Mouse (Mus musculus) neural tube, embryonic 13.5 days (tissue): ENCODE data around the gene Vmn1r42. TPM values are rescaled to one million over a fixed set of nuclear protein-coding genes. Genes with fewer than 3 reads are reported as not detected.
"Not testable (repeated sequence)": the region's sequence is repeated elsewhere in the genome, so short reads cannot be mapped to it uniquely, and the experiment has no call there.

Source experiments
- ATAC-seq: fragments of 200-750 bp; cut with Nextera tagmentation; 2 replicates; pipeline ENCODE4 v1.8.0; 2017; ENCODE audit warnings: low read depth, mild to moderate bottlenecking, moderate TSS enrichment, moderate library complexity
- H3K27ac ChIP-seq: fragments of 300-500 bp; sonication (generic); replicated peaks from 2 replicates; pipeline ENCODE4 v1.5.1; 2015; ENCODE audit warnings: moderate library complexity, mild to moderate bottlenecking, inconsistent platforms
- H3K27me3 ChIP-seq: fragments of 300-500 bp; sonication (generic); 2 replicates; pipeline ENCODE4 v1.6.1; 2015; ENCODE audit warnings: mild to moderate bottlenecking, inconsistent platforms
- H3K36me3 ChIP-seq: fragments of 300-500 bp; sonication (generic); 2 replicates; pipeline ENCODE4 v1.6.1; 2015; ENCODE audit warnings: mild to moderate bottlenecking, inconsistent platforms
- H3K4me1 ChIP-seq: fragments of 300-500 bp; sonication (generic); replicated peaks from 2 replicates; pipeline ENCODE4 v1.6.1; 2015; ENCODE audit warnings: inconsistent platforms
- H3K4me2 ChIP-seq: fragments of 300-500 bp; sonication (generic); 2 replicates; pipeline ENCODE4 v1.6.1; 2015; ENCODE audit warnings: inconsistent platforms, mild to moderate bottlenecking, moderate library complexity
- H3K4me3 ChIP-seq: fragments of 300-500 bp; sonication (generic); 2 replicates; pipeline ENCODE4 v1.5.1; 2015; ENCODE audit warnings: mild to moderate bottlenecking, inconsistent platforms
- H3K9ac ChIP-seq: fragments of 300-500 bp; sonication (generic); 2 replicates; pipeline ENCODE4 v1.6.1; 2015; ENCODE audit warnings: moderate library complexity, mild to moderate bottlenecking, inconsistent platforms
- H3K9me3 ChIP-seq: fragments of 300-500 bp; sonication (generic); 2 replicates; pipeline ENCODE4 v1.6.1; 2016; ENCODE audit warnings: inconsistent platforms
- WGBS: fragments of 180-500 bp; shearing (Covaris S2); methylation state at CpG from one replicate; pipeline ENCODE4 v1.1.7; 2015; 5-methylcytosine and 5-hydroxymethylcytosine counted together
- polyA plus RNA-seq: library from polyadenylated mRNA; unstranded; fragments of >200 nt; fragmentation: Nextera tagmentation; extraction: Ambion mirVana; gene quantifications from 2 replicates; pipeline ENCODE4 v1.2.1, GENCODE M21; 2015

Vmn1r42 gene
- not detected in 2 replicates for polyA plus RNA-seq

GRCm38 (mm10) chr6:89876313-89876712, at the start of gene Vmn1r42, which contains the start of gene Vmn1r43:
TSS of gene Vmn1r42 (minus strand) at chr6:89876413.
TSS of gene Vmn1r43 (minus strand) at chr6:89876413.
- not testable (repeated sequence) for H3K4me1 ChIP-seq, H3K36me3 ChIP-seq, H3K27ac ChIP-seq, H3K9me3 ChIP-seq, H3K4me3 ChIP-seq, H3K4me2 ChIP-seq, H3K9ac ChIP-seq, ATAC-seq, H3K27me3 ChIP-seq
- WGBS: 79% methylated on average over 3 of the region's 3 CpGs

- Histone ChIP-seq H3K36me3 (no peaks in the 10 kb centered on the region), H3K27ac (no peak overlapping the region), H3K4me2 (no peak overlapping the region), H3K9ac (no peak overlapping the region), H3K27me3 (no peaks in the 10 kb centered on the region), H3K4me3 (no peak overlapping the region), H3K9me3 (0 out of 2 replicates have a peak, but pooled peaks cover 2% of the 10 kb centered on the region), H3K4me1 (no peaks in the 10 kb centered on the region)
- 67% methylated on average over 2 of the region's 2 CpGs for WGBS
- ATAC-seq: no peak
Measured at GRCm38 (mm10) chr6:89883812-89884211, 7.6 kb upstream of the Vmn1r42 start.

GRCm38 (mm10) chr6:89883360-89883759, 7.1 kb upstream of the Vmn1r42 start, which contains the start of gene Vmn1r44:
TSS of gene Vmn1r44 (plus strand) at chr6:89883660.
- Histone ChIP-seq H3K4me1 (no peaks in the 10 kb centered on the region), H3K4me3 (no peak within 1 kb of the TSS), H3K36me3 (no peaks in the 10 kb centered on the region), H3K4me2 (no peak within 1 kb of the TSS), H3K9me3 (0 out of 2 replicates have a peak, but pooled peaks cover 2% of the 10 kb centered on the region), H3K27ac (no peak within 1 kb of the TSS), H3K27me3 (no peaks in the 10 kb centered on the region), H3K9ac (no peak within 1 kb of the TSS)
- ATAC-seq: no peak
- WGBS: 81% methylated on average over 1 of the region's 1 CpGs

GRCm38 (mm10) chr6:89880867-89881266, 4.7 kb upstream of the Vmn1r42 start:
- ATAC-seq: no peak
- H3K9ac ChIP-seq: no peak overlapping the region
- no peak overlapping the region for H3K27ac ChIP-seq
- H3K27me3 ChIP-seq: no peaks in the 10 kb centered on the region
- no peak overlapping the region for H3K4me2 ChIP-seq
- H3K36me3 ChIP-seq: no peaks in the 10 kb centered on the region
- 0 out of 2 replicates have a peak, but pooled peaks cover 2% of the 10 kb centered on the region for H3K9me3 ChIP-seq
- H3K4me1 ChIP-seq: no peaks in the 10 kb centered on the region
- H3K4me3 ChIP-seq: no peak overlapping the region

- no peak overlapping the region for H3K4me2 ChIP-seq
- H3K27ac ChIP-seq: no peak overlapping the region
- H3K36me3 ChIP-seq: no peaks in the 10 kb centered on the region
- no peaks in the 10 kb centered on the region for H3K4me1 ChIP-seq
- no peaks in the 10 kb centered on the region for H3K27me3 ChIP-seq
- H3K9ac ChIP-seq: no peak overlapping the region
- ATAC-seq: no peak
- WGBS: 86% methylated on average over 2 of the region's 2 CpGs
- H3K9me3 ChIP-seq: 0 out of 2 replicates have a peak, but pooled peaks cover 2% of the 10 kb centered on the region
- H3K4me3 ChIP-seq: no peak overlapping the region
Measured at GRCm38 (mm10) chr6:89876963-89877362, 750 bp upstream of the Vmn1r42 start.

GRCm38 (mm10) chr6:89867976-89868375, 8.2 kb downstream of the Vmn1r42 start:
- WGBS: 91% methylated on average over 2 of the region's 2 CpGs
- Histone ChIP-seq H3K27ac (no peak overlapping the region), H3K4me1 (no peaks in the 10 kb centered on the region), H3K9me3 (peaks cover 45% of the 10 kb centered on the region), H3K9ac (no peak overlapping the region), H3K36me3 (no peaks in the 10 kb centered on the region), H3K4me3 (no peak overlapping the region), H3K4me2 (no peak overlapping the region), H3K27me3 (no peaks in the 10 kb centered on the region)
- no peak for ATAC-seq

GRCm38 (mm10) chr6:89867276-89867675, 8.9 kb downstream of the Vmn1r42 start:
- ATAC-seq: no peak
- WGBS: 91% methylated on average over 2 of the region's 2 CpGs

GRCm38 (mm10) chr6:89863792-89864191, 12.4 kb downstream of the Vmn1r42 start:
- no peak for ATAC-seq

More at GRCm38 (mm10) chr6:89867276-89867675, 8.9 kb downstream of the Vmn1r42 start:
- H3K4me3 ChIP-seq: no peak overlapping the region
- no peaks in the 10 kb centered on the region for H3K36me3 ChIP-seq
- H3K4me1 ChIP-seq: no peaks in the 10 kb centered on the region
- peaks cover 52% of the 10 kb centered on the region for H3K9me3 ChIP-seq
- no peak overlapping the region for H3K27ac ChIP-seq
- H3K4me2 ChIP-seq: no peak overlapping the region
- H3K27me3 ChIP-seq: no peaks in the 10 kb centered on the region
- H3K9ac ChIP-seq: no peak overlapping the region

GRCm38 (mm10) chr6:89859839-89860238, 16.4 kb downstream of the Vmn1r42 start:
- no peak overlapping the region for H3K9ac ChIP-seq
- peaks cover 34% of the 10 kb centered on the region for H3K9me3 ChIP-seq
- WGBS: 90% methylated on average over 2 of the region's 2 CpGs
- no peak for ATAC-seq
- H3K4me3 ChIP-seq: no peak overlapping the region
- H3K4me2 ChIP-seq: no peak overlapping the region
- no peaks in the 10 kb centered on the region for H3K36me3 ChIP-seq
- no peaks in the 10 kb centered on the region for H3K4me1 ChIP-seq
- no peaks in the 10 kb centered on the region for H3K27me3 ChIP-seq
- no peak overlapping the region for H3K27ac ChIP-seq

More at GRCm38 (mm10) chr6:89863792-89864191, 12.4 kb downstream of the Vmn1r42 start:
- H3K9me3 ChIP-seq: peaks cover 51% of the 10 kb centered on the region
- H3K27me3 ChIP-seq: no peaks in the 10 kb centered on the region
- no peak overlapping the region for H3K4me3 ChIP-seq
- no peaks in the 10 kb centered on the region for H3K4me1 ChIP-seq
- no peak overlapping the region for H3K9ac ChIP-seq
- H3K27ac ChIP-seq: no peak overlapping the region
- WGBS: 73% methylated on average over 4 of the region's 4 CpGs
- no peaks in the 10 kb centered on the region for H3K36me3 ChIP-seq
- H3K4me2 ChIP-seq: no peak overlapping the region

- Histone ChIP-seq H3K4me2 (no peak overlapping the region), H3K4me3 (no peak overlapping the region), H3K4me1 (no peaks in the 10 kb centered on the region), H3K27ac (no peak overlapping the region), H3K36me3 (no peaks in the 10 kb centered on the region), H3K9me3 (peaks cover 21% of the 10 kb centered on the region; the same call in 1 of the 2 replicates), H3K27me3 (no peaks in the 10 kb centered on the region), H3K9ac (no peak overlapping the region)
- 78% methylated on average over 3 of the region's 3 CpGs for WGBS
- no peak for ATAC-seq
Measured at GRCm38 (mm10) chr6:89857552-89857951, 18.7 kb downstream of the Vmn1r42 start.

Other genes starting within 250 kb of the Vmn1r42 start
- 10.1 and 10.6 TPM in 2 replicates for gene Txnrd3, start 232.4 kb downstream of the Vmn1r42 start, polyA plus RNA-seq
- gene Vmn1r40, start 168.9 kb downstream of the Vmn1r42 start, polyA plus RNA-seq: not detected in 2 replicates
- gene Vmn1r41, start 135.6 kb downstream of the Vmn1r42 start, polyA plus RNA-seq: not detected in 2 replicates
- not detected in 2 replicates for gene Vmn1r43, start within 50 bp of the Vmn1r42 start, polyA plus RNA-seq
- not detected in 2 replicates for gene Vmn1r44, start 7.2 kb upstream of the Vmn1r42 start, polyA plus RNA-seq
- gene Vmn1r45, start 64.2 kb upstream of the Vmn1r42 start, polyA plus RNA-seq: not detected in 2 replicates
- gene Vmn1r46, start 92.9 kb upstream of the Vmn1r42 start, polyA plus RNA-seq: not detected in 2 replicates
- not detected in 2 replicates for gene Vmn1r47, start 139.7 kb upstream of the Vmn1r42 start, polyA plus RNA-seq
- not detected in 2 replicates for gene Vmn1r48, start 160.4 kb upstream of the Vmn1r42 start, polyA plus RNA-seq
- not detected in 2 replicates for gene Vmn1r49, start 202.1 kb upstream of the Vmn1r42 start, polyA plus RNA-seq
- gene Vmn1r50, start 225.0 kb upstream of the Vmn1r42 start, polyA plus RNA-seq: not detected in 2 replicates
- not detected in 2 replicates for gene Vmn1r51, start 246.2 kb upstream of the Vmn1r42 start, polyA plus RNA-seq